Comparison of ENCODE assay signal across 8 mouse cellular contexts in genomic region chr6:71823085-71823484, GRCm38 (mm10). TPM values are rescaled to one million over a fixed set of nuclear protein-coding genes. Genes with fewer than 3 reads are reported as not detected.
DNase-seq lines count a peak whose midpoint lies in the region; ATAC-seq and TF ChIP-seq lines count a peak whose summit lies in the region.

No protein-coding gene starts in this region.

- peak overlapping the region; percentile 50 to 100 for H3K4me3 ChIP-seq in heart, embryonic 14.5 days (ENCODE audit: control insufficient read depth in 1 of 2, insufficient read depth in 1 of 2, low read depth in 1 of 2, low read length in 2 of 2)
- H3K4me3 ChIP-seq in bone marrow, adult 2 months (replicated peaks; ENCODE audit: control insufficient read depth, low read depth, low read length): peak overlapping the region; percentile 81
- peak overlapping the region; percentile 87 for H3K4me3 ChIP-seq in hindbrain, embryonic 15.5 days
- peak overlapping the region; percentile 70 for H3K4me3 ChIP-seq in midbrain, embryonic 11.5 days (ENCODE audit: low read depth, low read length)

- peaks cover 0 to 9% of the 10 kb centered on the region in 2 experiments; a peak in 2 of 4 replicates for H3K4me1 ChIP-seq in heart, embryonic 14.5 days (ENCODE audit: control insufficient read depth in 2 of 2, insufficient read depth in 2 of 2, low read length in 2 of 2)
- H3K4me1 ChIP-seq in bone marrow, adult 2 months (ENCODE audit: control insufficient read depth, insufficient read depth, low read length): peaks cover 1% of the 10 kb centered on the region
- peaks cover 13% of the 10 kb centered on the region for H3K4me1 ChIP-seq in hindbrain, embryonic 15.5 days (replicated peaks)
- peaks cover 8% of the 10 kb centered on the region; the same call in 1 of the 2 replicates for H3K4me1 ChIP-seq in midbrain, embryonic 11.5 days (ENCODE audit: control insufficient read depth, insufficient read depth, low read length)

- H3K27me3 ChIP-seq in heart, embryonic 14.5 days (ENCODE audit: control insufficient read depth, insufficient read depth, low read length): no peaks in the 10 kb centered on the region
- H3K27me3 ChIP-seq in hindbrain, embryonic 15.5 days: 0 out of 2 replicates have a peak, but pooled peaks cover 5% of the 10 kb centered on the region
- no peaks in the 10 kb centered on the region for H3K27me3 ChIP-seq in midbrain, embryonic 11.5 days (ENCODE audit: control insufficient read depth, insufficient read depth, low read length)

- no peak for TF ChIP-seq CTCF in bone marrow, adult 2 months (IDR thresholded peaks at IDR 0.05; ENCODE audit: control insufficient read depth, insufficient read depth, low read length)

- WGBS in heart, embryonic 14.5 days: under 1% methylated on average over 7 of the region's 7 CpGs
- 2% methylated on average over 7 of the region's 7 CpGs for WGBS in bone marrow, adult 2 months
- WGBS in hindbrain, embryonic 15.5 days: 2% methylated on average over 7 of the region's 7 CpGs
- under 1% methylated on average over 7 of the region's 7 CpGs for WGBS in midbrain, embryonic 11.5 days

- ATAC-seq in heart, embryonic 14.5 days (ENCODE audit: insufficient number of reproducible peaks, insufficient read depth, low FRiP score, low read depth): 0 out of 2 replicates have a peak, but pooled peaks have one; percentile 14
- ATAC-seq in hindbrain, embryonic 15.5 days (ENCODE audit: low FRiP score, low read depth): peak; percentile 31
- ATAC-seq in midbrain, embryonic 11.5 days (ENCODE audit: low FRiP score): peak; percentile 66

- DNase-seq in heart, postnatal 4 days: no peak
- DNase-seq in midbrain, embryonic 11.5 days (ENCODE audit: low spot score, missing footprints): no peak
- no peak for DNase-seq in thymus, postnatal 0 days (ENCODE audit: low spot score)
- no peak for DNase-seq in cerebellum, adult 11-12 months
- DNase-seq in gastrocnemius, postnatal 10 days: no peak

- peak overlapping the region in 1 of 2 experiments; percentile 84; a peak in 2 of 4 replicates for H3K27ac ChIP-seq in heart, embryonic 14.5 days (replicated peaks in 1 of 2; ENCODE audit: control insufficient read depth in 1 of 2, insufficient read depth in 1 of 2, low read depth in 2 of 2, low read length in 2 of 2)
- H3K27ac ChIP-seq in bone marrow, adult 2 months (ENCODE audit: control insufficient read depth, insufficient read depth, low read depth, low read length, poor library complexity): no peak overlapping the region
- H3K27ac ChIP-seq in hindbrain, embryonic 15.5 days (replicated peaks): peak overlapping the region; percentile 72; the same call in 1 of the 2 replicates
- no peak overlapping the region for H3K27ac ChIP-seq in midbrain, embryonic 11.5 days (ENCODE audit: low read depth, low read length)

- peaks cover 7% of the 10 kb centered on the region for H3K36me3 ChIP-seq in heart, embryonic 14.5 days (ENCODE audit: control insufficient read depth, insufficient read depth, low read length)
- H3K36me3 ChIP-seq in hindbrain, embryonic 15.5 days: peaks cover 6% of the 10 kb centered on the region
- no peaks in the 10 kb centered on the region for H3K36me3 ChIP-seq in midbrain, embryonic 11.5 days (ENCODE audit: control insufficient read depth, insufficient read depth, low read length)

- H3K4me2 ChIP-seq in heart, embryonic 14.5 days (ENCODE audit: low read length): peak overlapping the region; percentile 78
- H3K4me2 ChIP-seq in hindbrain, embryonic 15.5 days: peak overlapping the region; percentile 70
- H3K4me2 ChIP-seq in midbrain, embryonic 11.5 days: peak overlapping the region; percentile 72

- H3K9ac ChIP-seq in heart, embryonic 14.5 days (ENCODE audit: low read length): peak overlapping the region; percentile 68
- H3K9ac ChIP-seq in hindbrain, embryonic 15.5 days: peak overlapping the region; percentile 69
- peak overlapping the region; percentile 67 for H3K9ac ChIP-seq in midbrain, embryonic 11.5 days (ENCODE audit: low read length)

- TF ChIP-seq POLR2A in bone marrow, adult 2 months (IDR thresholded peaks at IDR 0.05; ENCODE audit: borderline replicate concordance, control insufficient read depth, low read depth, low read length): no peak

- H3K9me3 ChIP-seq in heart, embryonic 14.5 days (ENCODE audit: control insufficient read depth, low read length): no peaks in the 10 kb centered on the region
- no peaks in the 10 kb centered on the region for H3K9me3 ChIP-seq in hindbrain, embryonic 15.5 days
- H3K9me3 ChIP-seq in midbrain, embryonic 11.5 days (ENCODE audit: control insufficient read depth, low read length): no peaks in the 10 kb centered on the region

RNA-seq across cellular contexts. Expression of gene Mrpl35, which starts 3.7 kb away (rescaled TPM):
- polyA plus RNA-seq in heart, embryonic 14.5 days (2014; fragmentation: Nextera tagmentation; extraction: Ambion mirVana): 65.1 and 66.2 TPM in 2 replicates
- total RNA-seq in heart, postnatal 4 days (2021): 10 to 100 TPM; 43.7 to 50.6 TPM
- polyA plus RNA-seq in bone marrow, adult 2 months (2011; ENCODE audit: insufficient read depth, insufficient read length, low replicate concordance, missing spikeins): 28.4 and 29.9 TPM in 2 replicates
- 39.7 and 39.8 TPM in 2 replicates for polyA plus RNA-seq in hindbrain, embryonic 15.5 days (2015; fragmentation: Nextera tagmentation; extraction: Ambion mirVana)
- 58.0 and 58.2 TPM in 2 replicates for polyA plus RNA-seq in midbrain, embryonic 11.5 days (2014; fragmentation: Nextera tagmentation; extraction: Ambion mirVana)
- 87.0 and 95.4 TPM in 2 replicates for polyA plus RNA-seq in thymus, postnatal 0 days (2015; fragmentation: Nextera tagmentation; extraction: Ambion mirVana)
- 10 to 100 TPM; 28.5 to 29.8 TPM for total RNA-seq in gastrocnemius, postnatal 10 days (2021)

RNA-seq across cellular contexts. Expression of gene Immt, which starts 8.0 kb away (rescaled TPM):
- polyA plus RNA-seq in heart, embryonic 14.5 days (2014; fragmentation: Nextera tagmentation; extraction: Ambion mirVana): 342 and 349 TPM in 2 replicates
- total RNA-seq in heart, postnatal 4 days (2021): 100 to 1,000 TPM; 474 to 477 TPM
- polyA plus RNA-seq in bone marrow, adult 2 months (2011; ENCODE audit: insufficient read depth, insufficient read length, low replicate concordance, missing spikeins): 57.2 and 103 TPM in 2 replicates
- 154 and 160 TPM in 2 replicates for polyA plus RNA-seq in hindbrain, embryonic 15.5 days (2015; fragmentation: Nextera tagmentation; extraction: Ambion mirVana)
- 186 and 205 TPM in 2 replicates for polyA plus RNA-seq in midbrain, embryonic 11.5 days (2014; fragmentation: Nextera tagmentation; extraction: Ambion mirVana)
- polyA plus RNA-seq in thymus, postnatal 0 days (2015; fragmentation: Nextera tagmentation; extraction: Ambion mirVana): 151 and 157 TPM in 2 replicates
- total RNA-seq in gastrocnemius, postnatal 10 days (2021): 100 to 1,000 TPM; 203 to 246 TPM

Comparison
In these comparisons a context has a peak if more than half of its experiments do, and no peak if none do; other contexts are left out.
1. ATAC-seq: peak in every context shown above with its lines; median percentile 66 in midbrain, embryonic 11.5 days; 31 in hindbrain, embryonic 15.5 days; 14 in heart, embryonic 14.5 days.